Mouse (Mus musculus) urinary bladder, postnatal 25 days (tissue): Measurements from ENCODE around the gene Olfr435.
"Not testable (repeated sequence)": the region's sequence is repeated elsewhere in the genome, so short reads cannot be mapped to it uniquely, and the experiment has no call there.

Experiments used
- DNase-seq: peaks from one replicate; pipeline ENCODE4 v3.0.0; 2022; ENCODE audit warnings: low spot score

Gene Olfr435

DNA sequence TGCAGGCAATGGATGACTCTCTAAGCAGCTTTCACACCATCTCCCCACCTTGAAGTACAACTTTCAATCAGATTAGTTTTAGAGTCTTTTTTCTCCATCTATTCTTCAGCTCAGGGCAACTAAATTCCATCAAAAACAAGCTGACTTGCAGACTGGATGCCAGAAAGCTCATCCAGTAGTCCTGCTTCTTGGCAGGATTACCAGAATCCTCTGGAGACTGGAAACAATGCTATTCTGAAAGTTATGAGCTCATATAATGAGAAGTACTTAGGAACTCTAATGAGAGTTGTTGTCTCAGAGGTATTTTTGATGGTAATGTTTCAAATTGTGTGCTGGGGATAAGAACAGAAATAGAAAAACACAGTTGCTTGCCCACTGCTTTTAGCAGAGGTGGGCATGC, at the start of gene Olfr435:
Olfr435 (plus strand) TSS at position 366 of the 400 bp plus-strand sequence.
- DNase-seq, result no peak

DNA sequence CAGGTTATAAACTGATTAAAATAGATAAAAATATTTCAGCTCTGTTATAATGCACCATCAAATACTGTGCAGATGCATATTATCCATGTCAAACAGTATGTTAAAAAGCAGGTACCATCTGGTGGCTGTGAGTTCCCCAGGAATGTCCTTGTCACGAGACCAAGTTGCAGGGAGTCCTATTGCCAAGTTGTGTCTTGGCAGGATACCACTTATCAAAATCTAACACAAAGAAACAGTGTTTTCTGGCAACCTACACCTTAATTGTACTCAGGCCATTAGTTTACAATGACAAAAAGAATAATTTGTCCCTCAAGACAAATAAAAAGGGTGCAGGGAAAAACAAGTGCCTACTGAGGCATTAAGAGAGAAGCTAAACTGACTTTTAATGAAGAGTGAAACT, 37.4 kb upstream of the Olfr435 start:
- DNase-seq, result no peak

DNA sequence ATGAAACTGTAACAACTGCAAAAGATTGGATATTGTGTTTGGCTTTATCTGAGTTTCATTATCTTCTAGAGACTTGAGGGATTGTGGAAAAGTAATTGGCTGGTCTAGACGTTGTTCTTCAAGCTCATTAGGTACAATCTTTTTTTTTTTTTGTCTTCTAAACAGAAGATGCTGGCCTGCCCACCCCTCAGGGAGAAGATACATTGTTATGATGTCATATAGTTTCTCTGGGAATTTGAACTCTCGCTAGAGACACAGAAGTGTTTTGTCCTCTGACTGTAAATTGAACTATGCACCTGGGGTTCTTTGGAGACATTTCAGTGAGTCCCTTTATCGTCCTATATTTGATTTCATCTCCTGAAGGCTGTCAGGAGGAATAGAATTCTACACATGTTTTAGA, 34.0 kb upstream of the Olfr435 start, which contains the start of gene Olfr437:
Olfr437 (plus strand) TSS at position 301 of the 400 bp plus-strand sequence.
- no peak for DNase-seq

DNA sequence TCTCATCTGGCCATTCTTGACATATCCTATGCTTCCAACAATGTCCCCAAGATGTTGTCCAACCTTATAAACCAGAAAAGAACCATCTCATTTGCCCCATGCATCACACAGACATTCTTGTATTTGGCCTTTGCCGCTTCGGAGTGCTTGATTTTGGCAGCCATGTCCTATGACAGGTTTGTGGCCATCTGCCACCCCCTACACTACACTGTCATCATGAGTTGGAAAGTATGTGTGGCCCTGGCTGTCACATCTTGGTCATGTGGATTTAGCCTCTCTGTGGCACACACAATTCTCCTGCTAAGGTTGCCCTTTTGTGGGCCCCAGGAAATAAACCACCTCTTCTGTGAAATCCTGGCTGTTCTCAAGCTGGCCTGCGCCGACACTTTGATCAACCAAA, 29.7 kb upstream of the Olfr435 start:
- no peak for DNase-seq

DNA sequence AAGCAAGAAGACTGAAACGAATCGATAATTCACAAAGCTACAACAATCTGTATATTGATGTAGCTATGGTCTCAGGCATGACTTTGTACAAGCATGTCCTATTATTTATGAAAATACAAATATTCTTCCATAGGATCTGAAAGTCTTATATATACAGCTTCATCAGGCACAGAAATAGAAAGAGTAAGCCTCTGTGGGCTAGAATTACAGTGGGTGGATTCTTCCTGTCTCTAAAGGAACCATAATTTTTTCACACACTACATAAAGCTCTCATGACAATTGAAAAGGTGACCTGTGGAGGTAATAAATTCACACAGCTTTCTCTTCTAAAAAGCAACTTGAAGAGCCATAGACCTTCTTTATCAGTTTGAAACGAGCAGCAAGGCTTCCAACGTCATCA, 25.1 kb upstream of the Olfr435 start, which contains the start of gene Olfr13:
Olfr13 (plus strand) TSS at position 301 of the 400 bp plus-strand sequence.
- no peak for DNase-seq

DNA sequence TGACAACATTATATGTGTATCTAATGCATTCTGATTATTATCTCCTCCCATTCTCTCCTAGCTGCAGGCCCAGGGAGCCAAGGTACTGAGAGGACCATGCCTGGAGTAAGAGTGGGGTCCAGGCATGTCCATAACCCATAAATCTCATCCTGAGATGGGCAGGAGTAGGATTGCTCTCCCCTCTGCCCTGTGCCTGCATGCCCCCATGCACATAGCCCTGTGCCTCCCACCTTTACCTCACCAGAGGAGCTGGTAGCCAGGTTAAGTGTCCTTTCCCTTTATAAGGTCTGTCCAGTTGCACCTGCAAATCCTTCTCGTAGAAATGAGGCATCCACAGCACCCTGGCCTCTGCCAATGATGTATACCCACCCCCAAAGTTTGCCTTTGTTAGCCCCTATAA, 18.8 kb upstream of the Olfr435 start:
- no peak for DNase-seq

DNA sequence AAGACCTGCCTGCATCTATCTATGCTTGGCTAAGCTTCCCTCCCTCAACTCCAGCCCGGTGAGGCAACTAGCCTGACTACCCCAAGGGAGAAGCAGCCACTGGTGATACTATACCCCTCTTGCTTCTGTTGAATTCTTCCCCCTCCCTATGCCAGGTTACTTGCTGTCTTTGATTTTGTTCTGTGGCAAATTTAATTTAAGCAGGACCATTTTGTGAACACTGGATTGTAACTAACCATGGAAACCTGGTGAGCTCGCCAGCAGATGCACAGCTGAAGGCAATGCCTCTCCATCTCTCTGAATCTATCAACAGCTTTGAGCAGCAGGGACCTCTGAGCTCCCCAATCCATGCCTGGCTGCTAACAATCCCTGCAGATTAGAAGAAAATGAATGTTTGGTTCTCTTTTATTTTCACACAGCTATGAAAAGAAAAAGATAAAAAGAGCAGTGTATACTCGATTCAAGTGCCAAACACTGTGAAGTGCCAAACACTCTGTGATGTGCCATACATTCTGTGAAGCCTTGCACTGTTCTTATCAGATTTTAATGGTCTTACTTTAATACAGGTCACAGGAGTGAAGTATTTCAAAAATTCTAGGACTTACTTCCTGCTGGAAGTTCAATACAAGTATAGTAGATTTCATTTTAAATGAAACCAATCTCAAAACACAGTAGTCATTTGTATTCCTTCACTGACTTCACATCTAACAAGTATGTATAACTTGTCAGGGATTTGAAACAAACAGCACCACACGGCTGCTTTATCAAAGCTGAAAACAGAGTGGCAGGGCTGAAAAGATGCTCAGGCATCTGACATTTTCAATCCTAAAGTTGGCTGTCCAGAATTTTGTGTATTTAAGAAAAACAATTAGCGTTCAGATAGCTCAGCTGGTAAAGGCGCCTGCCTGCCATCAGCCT, 18.1 kb upstream of the Olfr435 start:
- no peak for DNase-seq

DNA sequence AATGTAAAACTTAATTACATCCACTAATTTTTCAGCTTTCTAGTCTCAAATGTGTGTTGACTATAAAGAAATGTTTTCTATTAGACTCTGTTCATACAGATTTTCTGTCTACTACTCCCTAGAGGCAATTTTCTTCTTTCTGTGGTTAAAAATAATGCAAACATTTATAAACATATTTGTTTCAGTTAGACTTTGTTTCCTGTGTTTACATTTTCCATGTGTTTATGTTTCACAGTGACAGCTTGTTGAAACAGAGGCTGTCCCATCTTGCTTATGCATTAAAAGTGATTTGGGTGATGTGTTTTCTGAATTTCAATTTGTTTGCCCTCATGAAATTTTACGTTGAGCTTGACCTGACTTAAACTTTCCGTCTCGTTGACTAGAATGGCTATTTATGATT, 6.0 kb upstream of the Olfr435 start:
- no peak for DNase-seq

DNA sequence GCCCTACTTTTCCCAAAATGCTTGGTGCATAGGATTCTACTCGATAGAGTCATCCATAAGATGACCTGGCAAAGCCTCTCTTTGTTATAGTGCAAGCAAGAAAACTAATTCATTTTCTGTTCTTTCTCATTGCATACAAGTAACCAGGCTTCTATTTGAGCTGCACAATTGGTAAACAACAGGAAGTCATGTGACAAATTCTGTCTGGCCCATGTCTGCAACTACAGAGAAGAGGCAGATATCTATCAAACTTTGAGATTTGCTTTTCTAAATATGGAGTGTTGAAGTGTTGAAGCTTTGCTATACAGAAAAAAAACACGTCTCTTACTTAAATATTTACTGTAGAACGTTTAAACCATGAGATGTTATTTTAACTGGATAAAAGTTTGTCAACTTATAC, 1.1 kb downstream of the Olfr435 start:
- no peak for DNase-seq

DNA sequence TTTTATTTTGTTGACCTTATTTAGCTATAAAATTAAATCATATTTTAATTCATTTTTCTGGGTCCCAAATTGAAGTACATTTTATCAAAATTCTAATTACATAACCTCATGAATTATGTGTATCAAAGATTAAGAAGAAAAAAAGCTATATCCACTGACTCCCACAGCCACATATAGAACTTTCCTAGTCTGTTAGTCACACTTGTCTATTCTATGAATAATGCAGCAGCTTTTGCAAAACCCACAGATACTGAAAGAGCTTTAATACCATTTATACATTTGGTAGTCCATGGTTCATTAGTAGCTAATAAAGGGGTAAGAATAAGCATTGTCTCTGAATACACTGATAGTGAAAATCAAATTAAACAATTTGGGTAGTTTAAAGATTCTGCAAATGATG, 5.8 kb downstream of the Olfr435 start:
- no peak for DNase-seq

DNA sequence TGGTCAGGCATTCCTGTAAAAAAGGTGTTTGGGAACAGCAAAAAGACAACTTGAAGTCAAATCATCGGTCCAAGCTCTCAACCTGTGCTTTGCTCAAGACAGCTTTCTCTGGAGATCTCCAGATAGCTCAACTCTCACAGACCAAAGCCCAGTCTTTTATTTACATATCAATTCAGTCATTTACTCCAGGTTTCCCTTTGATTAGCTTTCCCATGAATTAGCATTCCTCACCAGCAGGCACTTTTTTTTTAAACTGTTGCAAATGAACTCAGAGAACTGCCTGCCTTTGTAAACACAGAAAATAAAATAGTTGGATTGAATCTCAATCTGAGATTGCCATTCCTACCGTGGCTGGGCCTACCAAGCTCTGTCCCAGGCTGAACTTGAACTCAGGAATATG, 8.4 kb downstream of the Olfr435 start:
- DNase-seq, result no peak

DNA sequence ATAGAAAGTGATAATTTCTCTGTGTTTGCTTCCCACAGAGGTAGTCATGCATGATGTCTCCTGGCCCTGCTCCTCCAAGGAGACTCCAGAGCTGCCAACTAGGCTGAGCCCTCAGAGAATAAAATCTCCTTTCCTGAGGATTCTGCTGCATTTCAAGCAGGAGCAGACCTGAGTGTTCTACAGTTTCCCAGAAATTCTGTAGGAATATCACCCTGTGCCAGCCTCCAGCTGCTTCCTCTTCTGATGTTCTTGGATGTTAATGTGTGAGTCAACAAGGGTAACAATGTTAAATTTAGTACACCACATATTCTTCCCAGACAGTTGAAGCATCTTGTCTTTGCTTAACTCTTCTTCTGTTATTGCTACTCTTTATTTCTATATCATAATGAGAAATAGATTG, 15.9 kb downstream of the Olfr435 start, which contains the start of gene Olfr434:
Olfr434 (plus strand) TSS at position 149 of the 400 bp plus-strand sequence.
- DNase-seq, result not testable (repeated sequence)

DNA sequence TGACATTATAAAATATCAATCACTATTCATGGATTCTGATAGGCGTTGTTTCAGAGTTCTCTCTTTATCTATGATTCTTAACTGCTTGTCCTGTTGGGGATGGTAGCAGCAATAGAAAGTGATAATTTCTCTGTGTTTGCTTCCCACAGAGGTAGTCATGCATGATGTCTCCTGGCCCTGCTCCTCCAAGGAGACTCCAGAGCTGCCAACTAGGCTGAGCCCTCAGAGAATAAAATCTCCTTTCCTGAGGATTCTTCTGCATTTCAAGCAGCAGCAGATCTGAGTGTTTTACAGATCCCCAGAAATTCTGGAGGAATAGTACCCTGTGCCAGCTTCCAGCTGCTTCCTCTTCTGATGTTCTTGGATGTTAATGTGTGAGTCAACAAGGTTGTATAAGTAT, 34.3 kb downstream of the Olfr435 start, which contains the start of gene Olfr47:
Olfr47 (plus strand) TSS at position 275 of the 400 bp plus-strand sequence.
- DNase-seq, result not testable (repeated sequence)

DNA sequence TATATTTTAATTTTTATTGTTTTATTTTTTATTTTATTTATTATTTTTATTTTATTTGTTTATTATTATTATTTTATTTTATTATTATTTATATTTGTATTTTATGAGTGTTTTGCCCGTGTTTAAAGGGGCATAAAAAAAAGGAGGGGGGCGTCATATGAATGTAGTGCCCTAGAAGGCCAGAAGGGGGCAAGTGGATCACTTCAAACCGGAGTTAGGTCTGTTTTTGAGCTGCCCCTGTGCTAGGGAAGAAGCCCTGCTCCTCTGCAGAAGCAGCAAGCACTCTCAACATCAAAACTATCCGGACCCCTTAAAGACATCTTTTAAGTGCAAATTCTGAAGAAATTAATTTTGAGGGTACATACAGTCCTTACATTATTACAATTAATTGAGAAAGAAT, 45.1 kb downstream of the Olfr435 start:
- no peak for DNase-seq

DNA sequence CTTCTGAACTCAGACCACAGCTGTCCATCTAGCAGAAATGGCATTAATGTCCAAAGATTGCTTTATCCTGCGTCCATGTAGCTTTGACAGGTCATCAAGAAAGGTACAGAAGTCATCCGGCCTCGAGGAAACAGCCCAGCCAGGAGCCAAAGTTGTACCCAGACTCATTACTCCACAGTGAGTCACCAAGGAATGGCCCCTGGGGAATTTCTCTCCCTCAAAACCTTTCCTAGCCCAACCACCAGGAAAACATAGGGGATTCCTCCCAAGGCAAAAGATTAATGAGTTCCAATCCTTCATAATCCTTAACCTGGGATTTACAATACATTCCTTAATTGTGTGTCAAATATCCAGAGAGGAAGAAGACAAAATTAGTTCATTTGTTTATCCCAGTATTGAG, 50.5 kb downstream of the Olfr435 start:
- no peak for DNase-seq

DNA sequence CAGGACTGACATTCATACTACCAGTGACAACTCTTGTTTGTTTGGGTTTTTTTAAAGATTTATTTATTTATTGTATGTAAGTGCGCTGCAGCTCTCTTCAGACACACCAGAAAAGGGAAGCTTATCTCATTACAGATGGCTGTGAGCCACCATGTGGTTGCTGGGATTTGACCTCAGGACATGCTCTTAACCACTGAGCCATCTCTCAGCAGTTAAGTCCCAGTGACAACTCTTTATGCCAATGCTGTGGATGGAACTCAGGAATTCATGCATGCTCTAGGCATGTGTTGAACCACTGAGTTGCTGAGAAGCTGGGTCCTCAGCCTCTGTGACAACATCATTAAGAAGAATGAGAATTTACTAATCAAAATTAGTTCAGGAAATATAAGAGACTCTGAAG, 56.0 kb downstream of the Olfr435 start:
- no peak for DNase-seq
